Mouse (Mus musculus): ENCODE results near the gene Cbln1. TPM values are rescaled to one million over a fixed set of nuclear protein-coding genes. Genes with fewer than 3 reads are reported as not detected.
A peak's percentile ranks its signal among the peaks of the same experiment; 100 is the strongest.

Cbln1 gene
- total RNA-seq, 2 experiments from 2014 or later = 1.4 TPM; not detected in 1

DNA sequence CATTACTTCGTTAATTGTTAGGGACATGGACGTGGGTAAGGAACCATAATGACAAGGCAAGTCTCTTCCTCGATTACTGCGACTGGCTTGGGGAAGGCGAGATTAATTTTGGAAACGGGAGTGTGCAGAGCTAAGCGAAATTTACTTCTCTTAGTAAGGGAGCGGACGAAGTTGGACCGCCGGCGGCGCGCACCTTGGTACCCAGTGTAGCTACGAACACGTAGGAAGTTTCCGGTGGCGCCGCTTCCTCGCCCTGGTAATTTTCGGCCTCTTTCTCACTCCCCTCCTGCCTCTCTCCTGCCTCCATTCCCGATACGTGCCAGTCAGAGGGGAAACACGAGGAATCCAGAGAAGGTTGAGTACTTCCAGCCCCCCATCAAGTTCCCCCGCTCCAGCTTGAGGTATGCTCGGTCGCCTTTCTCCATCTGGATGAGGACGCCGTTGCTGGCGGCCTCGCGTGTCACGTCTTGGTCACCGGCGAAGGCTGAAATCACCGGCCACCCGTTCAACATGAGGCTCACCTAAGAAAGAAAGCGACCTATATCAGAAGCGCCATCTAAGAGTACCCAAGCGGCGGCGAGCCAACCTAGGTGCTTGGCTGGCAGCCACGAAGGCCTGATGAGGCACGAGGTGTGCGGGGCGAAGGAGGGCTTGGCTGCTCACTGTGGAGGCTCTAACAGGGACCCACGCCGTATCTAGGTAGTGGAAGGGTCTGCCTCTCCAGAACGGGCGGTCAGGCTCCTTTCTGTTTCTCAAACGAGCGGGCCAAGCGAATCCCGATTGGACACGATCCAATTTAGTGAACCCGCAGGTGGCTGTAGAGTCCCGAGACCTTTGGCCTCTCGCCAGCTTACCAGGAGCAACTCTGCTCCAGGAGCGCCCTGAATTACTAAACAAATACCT, 2.2 kb downstream of the Cbln1 start:
- peak in 1 of 2 experiments; percentile 3 for DNase-seq

DNA sequence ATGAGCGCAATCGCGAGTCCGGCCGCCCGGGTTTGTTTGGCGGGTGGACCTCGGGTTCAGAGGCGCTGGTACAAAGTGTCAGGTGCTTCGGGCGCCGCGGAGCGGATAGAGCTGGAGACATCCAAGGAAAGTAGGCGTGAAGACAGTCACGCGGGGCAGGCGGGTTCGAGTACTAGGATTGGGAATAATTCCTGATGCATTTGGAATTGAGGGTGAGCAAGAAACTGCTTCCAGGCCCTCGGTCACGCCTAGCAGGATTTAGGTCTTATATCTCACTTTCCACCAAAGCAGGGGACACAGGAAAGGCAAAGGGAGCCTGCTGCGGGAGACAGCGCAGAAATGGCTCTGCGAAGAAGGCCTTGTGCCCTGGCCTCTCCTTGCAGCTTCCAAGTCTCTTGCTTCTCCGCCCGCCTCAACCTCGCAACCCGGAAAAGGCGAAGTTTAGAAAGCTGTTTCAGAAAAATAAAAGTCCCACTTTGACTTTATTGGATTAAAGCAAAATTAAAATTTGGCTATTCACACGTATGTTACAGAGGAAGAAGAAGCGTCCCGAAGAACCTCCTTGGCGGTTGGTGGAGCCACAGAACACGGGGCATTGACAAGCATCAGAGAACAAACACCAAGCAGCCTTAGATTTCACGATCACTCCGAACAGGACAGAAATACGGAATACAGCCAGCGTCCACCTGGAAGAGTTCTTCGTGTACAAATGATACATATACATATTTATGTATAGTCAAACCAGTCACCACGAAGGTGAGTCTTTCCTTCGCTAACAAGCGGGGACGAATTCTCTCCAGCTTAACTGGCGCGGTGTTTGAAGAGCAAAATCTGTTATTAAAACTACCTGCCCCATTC, 3.2 kb downstream of the Cbln1 start:
- DNase-seq = no peak

DNA sequence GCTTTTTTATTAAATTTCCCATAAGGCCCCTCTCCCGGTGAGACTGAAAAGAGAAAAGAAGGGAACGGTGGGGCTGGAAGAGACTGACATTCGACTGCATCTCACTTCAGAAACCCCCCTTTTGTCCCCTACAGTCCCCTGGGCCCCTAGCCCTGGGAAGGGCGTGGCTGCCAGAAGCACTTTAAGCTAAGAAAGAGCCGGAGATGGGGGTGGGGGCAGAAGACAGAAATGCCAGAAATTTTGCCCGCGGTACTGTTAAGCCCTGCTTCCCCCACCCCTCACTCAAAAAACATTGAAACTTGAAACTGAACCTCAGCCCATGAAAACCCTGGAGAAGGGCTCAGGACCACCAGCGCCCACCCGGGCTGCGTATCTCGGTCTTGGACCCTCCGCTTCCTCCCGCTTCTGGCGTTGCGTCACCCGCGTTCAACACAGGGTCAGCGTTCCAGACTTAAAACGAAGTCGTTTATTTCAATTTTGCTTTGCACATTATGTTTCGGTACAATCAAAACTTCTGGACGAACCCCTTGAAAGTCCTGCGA, 3.9 kb downstream of the Cbln1 start:
- DNase-seq = no peak

DNA sequence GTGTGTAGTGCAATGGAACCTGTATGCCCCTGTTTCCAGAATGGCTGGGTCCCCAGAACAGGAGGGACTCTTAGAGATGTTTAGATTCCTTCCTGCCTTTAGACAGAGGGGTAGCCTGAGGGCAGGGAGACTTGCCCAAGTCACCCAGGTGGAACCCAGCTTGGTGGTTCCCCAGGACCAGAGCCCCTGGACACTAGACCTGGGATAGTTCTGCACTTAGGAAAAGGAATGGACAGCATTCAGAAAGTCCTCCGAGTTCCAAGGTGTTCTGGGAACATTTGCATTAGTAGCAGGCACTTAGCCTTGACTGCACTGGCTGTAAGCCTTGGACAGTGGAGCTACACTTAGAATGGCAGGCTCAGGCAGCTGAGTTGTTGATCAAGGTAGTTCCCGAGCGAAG, 4.5 kb downstream of the Cbln1 start:
- DNase-seq = no peak

DNA sequence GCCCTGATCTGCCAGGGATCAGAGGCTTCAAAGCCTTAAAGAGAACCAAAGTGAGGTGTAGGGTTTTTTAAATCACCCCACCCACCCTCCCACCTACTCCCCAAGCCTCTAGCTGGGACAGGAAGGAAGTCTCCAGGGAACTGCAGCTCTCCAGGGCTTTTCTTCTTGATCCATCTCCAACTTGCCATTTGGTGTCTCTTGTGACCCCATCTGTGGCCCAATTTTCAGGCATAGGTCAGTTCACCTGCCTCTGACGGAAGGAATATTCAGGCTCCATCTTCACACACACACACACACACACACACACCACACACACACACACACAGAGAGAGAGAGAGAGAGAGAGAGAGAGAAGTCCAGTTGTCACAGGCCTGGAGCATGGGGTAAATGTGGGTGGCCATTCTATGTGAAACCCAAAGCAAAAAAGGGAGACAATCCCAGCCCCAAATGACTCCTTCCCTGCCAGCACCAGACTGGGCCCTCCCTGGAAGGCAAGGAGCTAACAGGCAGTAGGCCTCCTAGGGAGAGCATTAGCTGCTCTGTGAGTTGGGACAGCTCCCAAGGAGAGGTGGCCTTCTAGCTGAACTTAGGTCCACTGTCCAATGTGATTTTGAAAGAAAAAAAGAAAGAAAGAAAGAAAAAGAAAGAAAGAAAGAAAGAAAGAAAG, 5.3 kb downstream of the Cbln1 start:
- no peak for DNase-seq

DNA sequence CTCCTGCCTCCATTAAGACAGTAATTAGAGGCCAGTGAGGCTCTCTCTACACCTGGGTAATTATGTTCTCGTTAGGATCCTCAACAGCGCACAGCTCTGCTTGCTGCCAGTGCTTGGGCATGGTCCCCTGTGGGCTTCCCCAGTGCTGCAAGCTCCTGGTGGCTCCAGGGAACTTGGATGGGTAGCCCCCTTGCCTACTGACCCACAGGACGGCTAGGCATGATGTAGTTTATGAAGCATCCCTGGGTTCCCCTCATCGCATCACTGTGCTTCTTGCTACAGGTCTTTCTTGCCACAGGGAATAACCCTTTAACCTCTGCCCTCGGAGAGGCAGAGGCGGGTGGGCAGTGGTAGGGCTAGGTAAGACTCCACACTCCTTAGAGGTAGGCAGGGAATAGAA, 6.1 kb downstream of the Cbln1 start:
- DNase-seq = no peak

DNA sequence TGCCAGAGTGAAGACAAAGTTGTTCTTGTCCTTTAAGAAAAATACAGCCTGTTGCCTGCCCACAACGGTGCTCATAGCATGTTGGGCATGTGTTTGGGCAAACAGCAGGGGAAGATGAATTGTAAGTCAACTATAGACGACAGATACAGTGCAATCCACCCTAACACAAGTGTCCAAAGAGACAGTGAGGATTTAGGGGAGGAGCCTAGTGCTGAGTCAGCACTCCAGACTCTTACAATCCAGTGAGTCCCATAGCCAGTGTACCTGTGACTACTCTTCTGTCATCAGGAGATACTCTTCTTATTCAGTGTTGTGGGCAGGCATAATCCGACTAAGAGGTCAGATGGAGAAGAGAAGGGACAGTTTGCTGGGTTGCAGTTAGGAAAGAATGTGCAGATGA, 8.0 kb downstream of the Cbln1 start:
- no peak for DNase-seq

DNA sequence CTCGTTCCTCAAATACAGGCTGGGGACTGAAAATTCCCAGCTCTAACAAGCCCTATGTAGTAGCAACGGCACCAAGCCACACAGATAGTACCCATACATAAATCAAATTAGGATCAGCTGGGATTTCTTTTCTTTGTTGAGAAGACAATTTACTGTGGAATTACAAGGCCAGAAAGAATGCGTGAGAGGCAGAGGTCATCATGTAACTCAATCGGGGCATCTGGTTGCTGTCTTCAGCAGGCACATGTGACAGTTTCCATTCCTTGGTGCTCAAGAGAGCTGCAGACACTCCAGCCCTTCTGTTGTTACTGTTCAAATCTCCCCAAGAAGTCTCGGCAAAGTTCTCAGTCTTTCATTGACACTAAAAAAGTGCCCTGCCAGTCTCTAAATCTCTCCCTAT, 10.6 kb downstream of the Cbln1 start:
- DNase-seq = no peak

DNA sequence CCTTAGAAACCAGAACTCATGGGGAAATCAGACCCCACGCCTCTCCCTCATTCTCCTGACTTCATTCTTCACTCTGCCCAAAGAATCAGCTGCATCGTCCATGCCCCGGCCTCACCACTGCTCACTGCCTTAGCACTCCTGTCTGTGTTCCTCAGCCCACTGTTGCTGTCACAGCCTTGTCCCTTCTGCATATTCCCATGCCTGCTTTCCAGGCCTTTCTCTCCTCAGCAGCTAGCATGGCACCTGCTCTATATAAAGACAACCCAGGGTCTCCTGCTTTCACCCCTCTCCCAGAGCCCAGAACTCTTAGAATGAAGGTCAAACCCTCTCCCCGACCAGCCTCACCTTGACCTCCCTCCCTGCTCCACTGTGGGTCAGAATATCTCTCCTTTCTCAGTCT, 15.5 kb downstream of the Cbln1 start:
- no peak for DNase-seq

DNA sequence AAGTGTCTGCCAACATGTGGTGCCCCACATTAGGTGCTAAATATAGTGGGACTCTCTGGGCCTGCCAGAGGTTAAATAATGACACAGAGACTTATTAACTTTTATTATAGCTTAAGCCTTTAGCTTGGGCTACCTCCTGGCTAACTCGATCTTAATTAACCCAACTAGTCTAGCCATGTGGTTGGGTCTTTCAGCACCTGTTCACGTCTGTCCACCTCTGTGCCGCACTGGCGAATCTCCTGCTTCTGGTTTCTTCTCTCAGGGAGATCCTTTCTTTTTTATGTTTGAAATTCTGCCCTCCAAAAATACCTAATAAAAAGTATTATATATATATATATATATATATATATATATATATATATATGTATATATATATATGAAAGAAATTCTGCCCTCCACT, 19.6 kb downstream of the Cbln1 start:
- no peak for DNase-seq

DNA sequence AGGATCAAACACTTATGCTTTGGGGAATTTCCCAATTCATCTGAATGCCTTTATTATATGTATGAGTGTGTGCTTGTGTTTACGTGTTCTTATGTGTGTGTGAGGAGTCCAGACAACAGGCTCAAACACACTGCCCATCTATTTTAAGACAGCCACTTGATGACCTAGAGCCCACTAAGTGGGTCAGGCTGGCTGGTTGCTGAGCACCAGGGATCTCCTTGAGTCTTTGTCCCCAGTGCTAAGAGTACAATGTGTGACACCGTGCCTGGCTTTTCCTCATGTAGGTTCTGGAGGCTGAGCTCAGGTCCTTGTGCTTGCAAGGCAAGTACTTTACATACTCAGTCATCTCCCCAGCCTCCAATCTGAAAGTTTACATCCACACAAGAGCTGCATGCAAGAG, 20.7 kb downstream of the Cbln1 start:
- DNase-seq = no peak

DNA sequence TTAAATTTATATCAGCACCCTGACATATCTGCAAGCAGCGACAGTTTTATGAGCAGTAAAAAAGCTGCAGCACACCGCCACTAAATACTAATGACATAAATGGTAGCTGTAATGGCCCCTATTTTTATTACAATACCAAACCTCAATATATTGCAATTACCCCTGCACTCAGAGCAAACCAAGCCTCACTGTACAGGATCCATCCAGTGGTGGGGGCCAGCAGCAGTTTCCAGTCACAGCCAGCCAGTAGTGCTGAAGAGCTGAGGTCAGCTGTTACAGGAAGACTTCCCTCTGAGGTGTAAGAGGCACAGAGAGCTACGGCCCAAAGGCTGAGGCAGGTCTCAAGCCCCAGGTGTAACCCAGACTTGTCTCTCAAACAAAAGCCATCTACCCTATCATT, 37.8 kb downstream of the Cbln1 start:
- no peak for DNase-seq

DNA sequence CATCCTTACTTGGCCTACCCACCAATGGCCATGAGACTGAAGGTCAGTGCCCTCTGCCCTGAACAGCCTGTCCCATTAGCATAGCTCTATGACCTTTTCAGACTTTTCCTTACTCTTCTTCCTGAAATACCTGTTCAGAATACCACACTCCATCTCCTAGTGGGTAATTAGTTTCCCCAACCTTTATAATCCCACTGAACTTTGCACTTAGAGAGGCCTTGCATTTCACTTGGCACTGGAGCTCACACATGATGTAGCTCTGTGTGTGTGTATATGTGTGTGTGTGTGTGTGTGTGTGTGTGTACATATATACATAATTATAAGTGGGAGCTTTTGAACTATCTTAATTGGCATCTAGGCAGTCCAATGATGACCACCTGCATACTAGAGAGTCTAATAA, 45.2 kb downstream of the Cbln1 start:
- no peak for DNase-seq

DNA sequence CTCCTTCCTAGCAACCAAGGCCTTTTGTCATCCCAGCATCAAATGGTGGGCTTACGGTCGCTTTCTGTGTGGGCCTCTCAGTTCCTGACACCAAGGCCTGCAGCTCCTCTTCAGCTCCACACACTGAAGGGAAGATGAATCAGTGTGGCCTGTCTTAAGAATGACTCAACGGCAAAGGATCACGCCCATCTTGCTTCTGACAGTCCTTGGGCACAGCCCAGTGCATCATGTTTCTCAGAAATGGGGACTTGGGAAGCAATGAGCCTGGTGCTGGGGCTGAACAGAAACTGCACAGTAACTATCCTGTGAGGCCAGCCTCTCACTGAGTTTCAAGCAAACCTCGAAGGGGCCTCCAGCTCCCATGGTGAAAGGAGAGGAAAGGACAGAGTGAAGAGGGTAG, 47.7 kb downstream of the Cbln1 start:
- DNase-seq = peak; percentile 17

DNA sequence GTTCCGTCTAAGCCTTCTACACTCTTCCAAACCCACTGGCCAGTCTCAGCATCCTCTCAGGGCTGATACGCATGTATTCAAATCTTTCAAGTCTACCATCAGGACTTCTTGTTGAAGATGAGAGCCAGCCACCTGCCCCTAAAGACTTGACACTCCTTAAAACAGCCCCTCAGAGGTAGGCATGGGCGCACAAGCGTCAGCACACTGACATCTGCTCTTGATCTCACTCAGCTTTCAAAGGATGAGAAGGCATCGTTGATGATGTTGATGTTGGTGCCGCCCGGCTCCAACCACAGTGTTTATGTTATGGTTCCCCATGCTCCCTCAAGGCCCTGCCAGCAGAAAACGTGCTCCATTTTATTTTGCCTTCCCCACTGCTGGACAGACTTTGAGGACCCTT, 50.7 kb downstream of the Cbln1 start:
- DNase-seq = no peak

Other genes with a start within 250 kb of the Cbln1 start
- gene 4933402J07Rik, start 91.2 kb upstream of the Cbln1 start, total RNA-seq (2021) = not detected

All from adrenal gland, postnatal 36 days (tissue).